Mouse (Mus musculus) megakaryocyte progenitor cell, adult 5-6 weeks (primary cell): ENCODE data around the gene Kif28. TPM values are rescaled to one million over a fixed set of nuclear protein-coding genes. Genes with fewer than 3 reads are reported as not detected.
"Not testable (repeated sequence)": the region's sequence is repeated elsewhere in the genome, so short reads cannot be mapped to it uniquely, and the experiment has no call there.

Experiments used
- ATAC-seq: replicated peaks from 2 replicates; pipeline ENCODE4 v1.8.0; 2016; ENCODE audit warnings: mild to moderate bottlenecking, moderate TSS enrichment, inconsistent platforms; ENCODE audit not compliant: poor library complexity
- total RNA-seq, 2 experiments: library from RNA; stranded (forward) in 1 of 2; stranded (reverse) in 1 of 2; fragments of 157-497, 149-512 nt in 1 of 2; fragments of 200-1000 nt in 1 of 2; gene quantifications; 2 replicates each; pipeline versions ENCODE4 v1.2.3 to v1.2.4; 2015 to 2017

Kif28 gene
- total RNA-seq (2015), result not detected in 2 replicates
- not detected in 2 replicates for total RNA-seq (2017)

- no peak for ATAC-seq
These were observed at the start of gene Kif28 for GRCm38 (mm10) chr1:179745171-179745570. TSS of gene Kif28 (minus strand) at chr1:179745271.

GRCm38 (mm10) chr1:179787281-179787680, 42.2 kb upstream of the Kif28 start:
- ATAC-seq, result peak; percentile 64

GRCm38 (mm10) chr1:179785502-179785901, 40.4 kb upstream of the Kif28 start:
- no peak for ATAC-seq

DNA sequence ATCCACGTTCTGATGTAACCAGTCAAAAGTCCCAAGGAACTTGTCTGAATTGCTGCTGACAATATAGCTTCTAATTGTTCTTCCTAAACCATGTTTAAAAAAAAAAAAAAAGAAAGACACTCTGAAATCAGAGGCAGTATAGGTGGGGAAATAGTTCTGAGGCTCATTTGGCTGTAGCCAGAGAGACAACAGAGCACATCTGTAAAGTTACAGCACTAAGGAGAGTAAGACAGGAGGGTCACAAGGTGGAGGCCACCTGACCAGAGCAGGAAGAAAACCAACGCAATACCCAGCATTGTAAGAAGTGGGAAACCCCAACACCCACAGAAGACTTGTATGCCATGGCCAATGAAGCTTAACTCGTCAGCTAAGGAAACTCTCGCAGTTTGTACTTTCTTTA, 39.0 kb upstream of the Kif28 start:
- no peak for ATAC-seq

GRCm38 (mm10) chr1:179776831-179777230, 31.8 kb upstream of the Kif28 start:
- ATAC-seq, result no peak

GRCm38 (mm10) chr1:179760553-179760952, 15.5 kb upstream of the Kif28 start:
- no peak for ATAC-seq

GRCm38 (mm10) chr1:179760086-179760485, 15.0 kb upstream of the Kif28 start:
- 0 out of 2 replicates have a peak, but pooled peaks have one; percentile 20 for ATAC-seq

GRCm38 (mm10) chr1:179756477-179756876, 11.4 kb upstream of the Kif28 start:
- ATAC-seq, result peak; percentile 52

- no peak for ATAC-seq
These were observed 7.9 kb upstream of the Kif28 start for GRCm38 (mm10) chr1:179753006-179753405.

- ATAC-seq, result no peak
These were observed 7.2 kb upstream of the Kif28 start for GRCm38 (mm10) chr1:179752276-179752675.

GRCm38 (mm10) chr1:179743593-179744193, 1.4 kb downstream of the Kif28 start:
- no peak; the same call in 1 of the 2 replicates for ATAC-seq

GRCm38 (mm10) chr1:179736483-179736882, 8.6 kb downstream of the Kif28 start:
- no peak for ATAC-seq

DNA sequence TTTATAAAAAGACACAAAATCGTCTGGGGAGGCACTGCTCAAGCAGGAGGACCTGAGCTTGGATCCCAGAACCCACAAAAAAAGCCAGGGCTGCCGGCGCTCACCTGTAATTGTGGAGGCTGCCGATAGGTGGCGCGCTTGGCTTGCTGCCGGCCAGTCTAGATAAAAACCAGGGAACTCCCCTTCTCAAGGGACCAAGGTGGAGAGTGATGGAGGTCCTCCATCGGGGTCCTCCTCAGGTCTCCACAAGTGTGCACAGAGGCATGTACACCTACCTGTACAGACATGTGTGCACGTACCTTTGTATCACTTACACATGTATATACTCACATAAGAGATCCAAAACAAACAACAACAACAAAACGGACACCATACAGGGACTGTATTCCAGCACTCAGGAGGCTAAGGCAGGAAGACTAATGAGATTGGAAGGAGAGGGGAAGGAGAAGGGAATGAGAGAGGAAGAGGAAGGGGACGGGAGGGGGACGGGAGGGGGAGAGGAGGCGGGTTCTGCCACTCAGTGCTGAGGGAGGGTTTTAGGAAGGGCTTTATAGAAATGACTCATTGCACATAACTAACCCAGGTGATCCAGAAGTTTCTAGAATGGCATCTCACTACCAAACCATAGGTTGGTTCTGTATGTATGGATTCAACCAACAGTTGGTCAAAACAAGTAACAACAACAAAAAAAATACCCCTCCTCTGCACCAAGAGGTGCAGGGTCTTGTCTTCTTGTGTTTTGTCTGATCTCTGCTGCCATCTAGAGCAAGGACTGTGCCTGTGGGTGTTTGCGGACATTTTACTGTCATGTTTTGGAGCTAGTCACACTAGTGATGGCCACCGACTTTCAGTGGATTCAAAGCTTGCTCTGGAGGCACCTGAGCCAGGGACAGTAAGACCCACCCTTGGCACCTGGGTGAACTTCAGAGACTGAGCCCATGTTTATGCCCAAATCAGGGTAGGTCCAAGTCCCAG, 10.3 kb downstream of the Kif28 start:
- ATAC-seq, result peak; percentile 94

DNA sequence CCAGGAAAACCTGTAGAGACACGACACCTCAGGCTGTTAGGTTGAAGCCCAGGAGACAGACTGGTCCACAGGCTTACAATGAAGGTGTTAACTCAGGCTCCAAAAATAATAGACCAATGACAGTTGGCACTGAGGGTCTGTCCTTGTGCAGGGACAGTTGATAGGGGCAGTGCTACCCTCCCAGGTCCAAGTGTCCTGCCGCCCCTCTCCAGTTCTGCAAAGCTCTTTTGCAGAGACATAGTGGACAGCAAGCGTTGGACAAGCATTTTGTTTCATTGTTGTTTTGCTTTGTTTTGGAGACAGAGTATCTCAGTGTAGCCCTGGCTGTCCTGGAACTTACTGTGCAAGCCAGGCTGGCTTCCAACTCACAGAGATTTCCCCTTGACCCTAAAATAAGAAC, 13.7 kb downstream of the Kif28 start:
- no peak for ATAC-seq

- no peak for ATAC-seq
These were observed 16.4 kb downstream of the Kif28 start for GRCm38 (mm10) chr1:179728661-179729060.

DNA sequence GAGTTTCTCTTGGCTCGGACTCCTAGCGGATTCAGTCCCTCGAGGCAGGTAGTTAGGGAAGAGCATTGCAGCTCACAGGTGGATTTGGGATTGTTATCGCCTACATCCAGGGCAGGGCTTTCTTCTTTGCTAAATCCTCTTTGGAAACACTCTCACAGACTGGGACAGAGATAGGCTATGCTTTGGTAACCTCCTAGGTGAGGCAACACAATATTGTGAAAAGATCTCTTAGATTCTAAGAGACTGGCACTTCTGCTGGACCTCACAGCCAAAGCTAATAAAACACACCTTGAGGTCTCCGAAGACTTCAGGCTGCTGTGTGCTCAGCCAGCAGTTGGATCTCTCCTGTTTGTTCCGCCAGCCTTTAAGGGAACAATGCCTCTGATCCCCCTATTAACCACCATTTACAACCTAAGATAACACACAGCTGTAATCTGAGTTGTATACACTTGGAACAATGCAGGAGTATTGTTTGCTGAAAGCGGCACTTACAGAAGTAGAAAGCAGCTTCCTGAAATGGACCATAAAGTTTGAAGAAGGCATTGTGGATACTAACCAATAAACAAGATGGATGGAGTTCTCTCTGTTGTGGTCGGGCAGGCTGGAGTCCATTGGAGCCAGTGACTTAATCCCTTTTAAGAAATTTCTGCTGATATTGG, 22.1 kb downstream of the Kif28 start:
- no peak for ATAC-seq

DNA sequence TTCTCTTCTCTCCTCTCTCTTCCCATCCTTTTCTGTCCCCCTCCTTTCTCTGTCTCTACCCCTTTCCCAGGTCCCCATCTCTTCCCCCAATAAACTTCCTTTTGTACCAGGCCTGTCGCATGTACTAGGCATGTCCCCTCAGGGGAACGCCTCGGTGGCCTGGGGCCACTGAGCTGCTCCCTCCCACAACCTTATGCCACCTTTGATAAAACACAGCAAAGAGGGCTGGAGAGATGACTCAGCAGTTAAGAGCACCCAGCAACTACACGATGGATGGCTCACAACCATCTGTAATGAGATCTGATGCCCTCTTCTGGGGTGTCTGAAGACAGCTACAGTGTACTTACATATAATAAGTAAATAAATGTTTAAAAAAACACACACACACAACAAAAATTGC, 29.3 kb downstream of the Kif28 start:
- peak; percentile 86 for ATAC-seq

- ATAC-seq, result not testable (repeated sequence)
These were observed 29.8 kb downstream of the Kif28 start for GRCm38 (mm10) chr1:179715289-179715688.

DNA sequence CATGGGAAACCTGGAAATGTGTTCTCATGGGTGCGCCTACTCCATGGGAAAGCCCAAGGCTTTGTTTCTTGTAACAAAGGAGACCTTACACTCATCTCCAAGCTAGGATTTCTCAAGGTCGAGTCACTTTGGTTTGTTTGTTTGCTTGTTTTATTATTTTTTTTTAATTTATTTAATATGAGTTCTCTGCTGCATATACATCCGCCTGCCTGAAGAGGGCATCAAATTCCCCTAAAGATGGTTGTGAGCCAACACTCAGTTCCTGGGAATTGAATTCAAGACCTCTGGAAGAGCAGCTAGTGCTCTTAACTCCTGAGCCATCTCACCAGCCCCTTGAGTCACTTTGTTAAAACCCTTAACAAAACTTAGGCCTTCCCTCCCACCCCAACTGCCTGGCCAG, 31.7 kb downstream of the Kif28 start:
- no peak for ATAC-seq

GRCm38 (mm10) chr1:179712658-179713057, 32.4 kb downstream of the Kif28 start:
- no peak for ATAC-seq

DNA sequence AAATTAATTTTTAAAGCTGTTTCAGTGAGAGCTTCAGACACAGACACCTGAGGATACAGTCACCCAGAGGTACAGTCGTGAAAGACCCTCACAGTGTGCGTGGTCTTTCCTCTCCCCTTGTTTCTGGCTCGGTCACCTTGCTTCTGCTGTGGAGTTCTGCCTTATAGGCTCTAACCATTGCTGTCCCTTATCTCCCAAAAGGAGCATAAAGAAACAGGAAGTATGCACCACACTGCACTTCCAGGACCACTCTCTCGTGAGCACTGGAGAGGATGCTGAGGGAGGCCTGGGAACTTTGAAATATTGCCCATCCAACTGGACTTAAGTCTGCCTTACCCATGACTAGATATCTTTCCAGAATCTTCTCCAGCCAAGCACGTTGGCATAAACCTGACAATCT, 34.3 kb downstream of the Kif28 start:
- no peak for ATAC-seq
